Mouse (Mus musculus) G1E (cell line): Measurements from ENCODE around the gene Tro.

Source experiments
- CTCF ChIP-seq: IDR thresholded peaks from 2 replicates; pipeline ENCODE4 v1.5.1; 2012; ENCODE audit warnings: low read depth, low read length, inconsistent platforms, mixed read lengths
- GATA1 ChIP-seq: IDR thresholded peaks from 2 replicates; pipeline ENCODE4 v1.6.1; 2012; ENCODE audit warnings: borderline replicate concordance, low read length, inconsistent platforms, mixed read lengths
- POLR2AphosphoS5 ChIP-seq: IDR thresholded peaks from 2 replicates; pipeline ENCODE4 v1.6.1; 2012; ENCODE audit warnings: low read depth, low read length, inconsistent platforms; ENCODE audit not compliant: insufficient replicate concordance
- TAL1 ChIP-seq: conservative IDR thresholded peaks from 2 replicates; pipeline ENCODE4 v1.6.1; 2012; ENCODE audit warnings: low read depth, low read length, inconsistent platforms, mixed read lengths

- TF ChIP-seq CTCF (no peak), GATA1 (no peak), TAL1 (no peak), POLR2AphosphoS5 (no peak)
Measured at GRCm38 (mm10) chrX:150662809-150663208, 5.4 kb upstream of the Tro start.
